Mouse (Mus musculus): Measurements from ENCODE around the gene Kif5a.
A peak's percentile ranks its signal among the peaks of the same experiment; 100 is the strongest.
"Not testable (repeated sequence)": the region's sequence is repeated elsewhere in the genome, so short reads cannot be mapped to it uniquely, and the experiment has no call there.

Kif5a gene

GRCm38 (mm10) chr10:127213704-127214421 is 49.3 kb downstream of the Kif5a start:
- no peak for DNase-seq (ENCODE audit: low spot score)

DNA sequence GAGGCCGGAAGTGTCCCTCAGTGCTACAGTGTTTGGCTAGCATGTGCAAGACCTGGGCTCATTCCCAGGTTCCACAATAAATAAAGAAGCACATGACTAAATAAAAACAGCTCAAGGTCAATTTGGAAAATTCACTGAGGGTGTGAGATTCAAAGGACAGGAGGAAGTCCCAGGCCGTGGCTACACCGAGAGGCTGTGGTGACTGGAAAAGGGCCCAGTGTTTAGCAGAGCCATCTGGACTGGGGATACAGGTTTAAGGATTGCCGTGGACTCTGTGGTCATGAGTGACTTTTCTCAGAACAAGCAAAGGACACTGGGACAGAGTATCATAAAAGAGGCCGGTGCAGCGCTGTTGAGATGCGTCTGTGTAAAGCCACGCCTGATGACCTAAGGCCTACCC is 49.9 kb downstream of the Kif5a start:
- DNase-seq (ENCODE audit: low spot score), result no peak

DNA sequence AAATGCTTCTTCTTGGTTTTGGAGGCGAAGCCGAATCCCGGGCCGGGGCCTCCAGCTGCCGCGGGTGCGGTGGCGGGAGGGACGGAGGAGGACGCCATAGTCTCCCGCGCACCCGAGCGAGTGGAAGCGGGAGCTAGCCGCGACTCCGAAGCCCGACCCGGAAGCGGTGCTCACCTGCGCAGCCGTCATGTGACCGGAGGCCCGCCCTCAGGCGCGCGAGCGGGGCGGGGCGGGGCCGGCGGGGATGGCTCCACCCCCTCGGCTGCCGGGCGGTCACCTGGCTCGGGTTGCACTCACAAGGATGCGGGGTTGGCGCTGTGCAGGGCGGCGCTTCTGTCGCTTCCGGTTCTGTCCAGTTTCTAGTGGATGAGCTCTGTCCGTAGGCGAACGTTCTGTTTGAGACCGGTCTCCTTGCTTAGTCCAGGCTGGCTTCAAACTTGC is 51.7 kb downstream of the Kif5a start, which contains the start of gene Pip4k2c:
TSS of gene Pip4k2c (minus strand) at position 172 of the 441 bp plus-strand sequence.
- DNase-seq (ENCODE audit: low spot score), result peak; percentile 89

DNA sequence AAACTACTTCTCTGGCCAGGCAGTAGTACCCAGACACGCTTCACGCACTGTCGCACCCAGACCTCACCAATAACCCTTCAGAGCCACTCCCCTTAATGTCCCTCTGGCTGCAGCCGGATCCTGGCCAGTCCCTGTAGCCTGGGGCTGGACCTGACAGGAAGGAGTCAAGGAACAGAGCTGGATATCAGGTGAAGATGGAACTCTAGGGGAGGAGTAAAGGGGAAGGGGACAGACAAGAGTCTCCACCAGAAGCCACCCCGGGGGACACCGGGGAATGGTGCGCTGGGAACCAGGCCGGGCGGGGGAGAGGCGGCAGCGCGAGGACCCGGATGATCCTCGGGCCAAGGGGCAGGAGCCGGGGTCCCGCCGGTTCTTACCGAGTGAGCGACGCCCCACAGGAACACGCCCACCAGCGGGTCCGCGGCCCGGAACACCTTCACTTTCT is 52.2 kb downstream of the Kif5a start:
- DNase-seq (ENCODE audit: low spot score), result peak; percentile 54

- no peak for DNase-seq (ENCODE audit: low spot score)
Measured at GRCm38 (mm10) chr10:127209928-127210570, 53.1 kb downstream of the Kif5a start.

GRCm38 (mm10) chr10:127208921-127209320 is 54.2 kb downstream of the Kif5a start:
- DNase-seq (ENCODE audit: low spot score), result no peak

- no peak for DNase-seq (ENCODE audit: low spot score)
Measured at GRCm38 (mm10) chr10:127205373-127205772, 57.8 kb downstream of the Kif5a start.

- DNase-seq (ENCODE audit: low spot score), result no peak
Measured at GRCm38 (mm10) chr10:127204589-127204988, 58.6 kb downstream of the Kif5a start.

DNA sequence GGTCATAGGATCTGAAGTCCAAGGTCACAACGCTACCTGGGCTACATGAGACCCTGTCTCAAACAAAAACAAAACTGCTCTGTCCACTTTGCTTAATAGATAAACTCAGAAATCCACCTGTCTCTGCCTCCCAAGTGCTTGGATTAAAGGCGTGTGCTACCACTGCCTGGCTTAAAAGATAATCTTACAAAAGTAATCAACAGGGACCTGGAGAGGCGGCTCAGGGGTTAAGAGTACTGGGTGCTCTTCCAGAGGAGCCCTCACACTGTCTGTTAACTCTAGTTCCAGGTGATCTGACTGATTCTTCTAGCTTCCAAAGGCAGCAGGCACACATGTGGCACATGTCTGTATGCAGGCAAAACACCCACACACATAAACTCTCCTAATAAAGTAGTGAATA is 60.0 kb downstream of the Kif5a start:
- DNase-seq (ENCODE audit: low spot score), result no peak

GRCm38 (mm10) chr10:127200279-127200678 is 62.9 kb downstream of the Kif5a start:
- DNase-seq (ENCODE audit: low spot score), result no peak

- no peak for DNase-seq (ENCODE audit: low spot score)
Measured at GRCm38 (mm10) chr10:127199474-127199873, 63.7 kb downstream of the Kif5a start.

- DNase-seq (ENCODE audit: low spot score), result no peak
Measured at GRCm38 (mm10) chr10:127199068-127199467, 64.1 kb downstream of the Kif5a start.

- no peak for DNase-seq (ENCODE audit: low spot score)
Measured at GRCm38 (mm10) chr10:127198492-127198891, 64.7 kb downstream of the Kif5a start.

- no peak for DNase-seq (ENCODE audit: low spot score)
Measured at GRCm38 (mm10) chr10:127197505-127198110, 65.5 kb downstream of the Kif5a start.

- no peak for DNase-seq (ENCODE audit: low spot score)
Measured at GRCm38 (mm10) chr10:127197104-127197503, 66.0 kb downstream of the Kif5a start.

- peak; percentile 78 for DNase-seq (ENCODE audit: low spot score)
Measured at GRCm38 (mm10) chr10:127196392-127196791, 66.8 kb downstream of the Kif5a start.

DNA sequence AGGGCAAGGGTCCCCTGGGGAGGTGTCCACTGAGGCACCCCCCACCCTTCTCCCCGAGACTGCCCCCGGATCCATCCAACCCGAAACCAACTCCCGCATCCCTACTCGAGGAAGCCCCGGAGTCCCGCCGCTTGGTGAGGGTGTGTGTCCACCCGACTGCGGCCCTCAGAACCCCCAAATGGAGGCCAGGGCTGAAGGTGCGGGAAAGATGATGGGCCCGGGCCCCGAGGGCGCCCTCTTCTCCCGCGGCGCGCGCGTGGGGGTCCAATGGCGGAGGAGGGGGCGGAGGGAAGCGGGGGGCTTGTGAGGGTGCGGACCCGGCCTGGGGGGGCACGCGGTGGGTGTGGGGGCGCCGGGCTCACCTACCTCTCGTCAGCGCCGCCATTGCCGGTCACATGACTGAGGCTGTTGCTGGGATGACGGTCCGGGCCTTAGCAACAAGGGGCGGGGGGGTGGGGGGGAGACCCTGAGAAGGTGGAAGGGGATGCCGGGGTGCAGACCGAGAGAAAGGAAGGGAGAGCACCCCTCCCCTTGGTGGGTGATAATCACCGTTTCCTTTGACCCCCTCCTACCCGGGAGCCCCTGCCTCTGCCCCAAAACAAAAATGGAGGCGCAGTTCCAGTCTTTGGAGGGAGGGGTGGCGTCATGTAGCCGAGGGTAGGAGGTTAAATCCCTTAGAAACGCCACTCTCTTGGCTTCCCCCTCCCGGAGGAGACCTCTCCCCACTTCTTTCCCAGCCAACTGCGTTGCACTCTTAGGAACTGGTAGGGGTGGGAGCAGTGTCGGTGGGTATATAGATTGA is 67.6 kb downstream of the Kif5a start, which contains the start of gene Dtx3:
TSS of gene Dtx3 (minus strand) at position 401 of the 802 bp plus-strand sequence.
- DNase-seq (ENCODE audit: low spot score), result peak; percentile 68

DNA sequence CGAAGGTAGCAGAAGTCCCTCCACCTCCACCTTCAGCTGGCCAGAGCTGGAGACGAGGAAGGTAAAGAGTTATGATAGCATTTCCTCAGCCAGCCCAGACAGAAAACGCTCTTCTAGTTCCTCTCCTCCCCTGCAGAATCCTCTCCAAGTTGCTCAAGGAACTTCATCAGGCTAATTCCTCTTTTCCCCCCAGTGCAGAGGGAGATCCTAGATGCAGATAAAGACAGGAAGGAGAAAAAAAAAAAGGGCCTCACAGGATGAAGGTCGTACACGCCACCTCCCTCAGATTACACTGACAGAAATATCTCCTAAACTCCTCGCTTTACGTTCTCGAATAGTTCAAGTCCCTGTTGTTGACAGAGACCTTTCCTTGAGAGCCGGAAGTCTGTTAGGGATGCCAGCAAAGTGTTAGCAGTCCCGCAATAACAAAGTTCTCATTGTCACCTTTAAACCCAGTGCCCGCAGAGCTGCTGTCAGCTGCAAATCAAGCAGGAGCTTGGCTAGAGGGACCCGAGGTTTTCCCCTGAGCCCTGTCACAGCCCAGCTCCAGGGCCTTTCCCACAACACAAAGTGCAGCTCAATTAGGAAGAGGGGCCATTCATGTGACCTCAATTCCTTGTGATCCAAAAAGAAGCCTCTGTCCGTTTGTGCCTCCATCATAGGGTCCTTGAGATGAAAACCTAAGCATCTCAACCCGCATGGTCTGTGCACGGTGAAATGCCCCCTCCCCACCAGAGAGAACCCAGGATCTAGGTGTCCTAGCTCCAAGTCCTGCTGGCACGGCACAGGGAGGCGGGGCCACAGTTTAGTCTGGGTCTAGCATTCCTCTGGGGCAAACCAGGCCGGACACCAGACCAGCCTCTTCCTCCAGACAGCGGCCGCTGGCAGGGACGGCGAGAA is 68.5 kb downstream of the Kif5a start:
- peak; percentile 69 for DNase-seq (ENCODE audit: low spot score)

DNA sequence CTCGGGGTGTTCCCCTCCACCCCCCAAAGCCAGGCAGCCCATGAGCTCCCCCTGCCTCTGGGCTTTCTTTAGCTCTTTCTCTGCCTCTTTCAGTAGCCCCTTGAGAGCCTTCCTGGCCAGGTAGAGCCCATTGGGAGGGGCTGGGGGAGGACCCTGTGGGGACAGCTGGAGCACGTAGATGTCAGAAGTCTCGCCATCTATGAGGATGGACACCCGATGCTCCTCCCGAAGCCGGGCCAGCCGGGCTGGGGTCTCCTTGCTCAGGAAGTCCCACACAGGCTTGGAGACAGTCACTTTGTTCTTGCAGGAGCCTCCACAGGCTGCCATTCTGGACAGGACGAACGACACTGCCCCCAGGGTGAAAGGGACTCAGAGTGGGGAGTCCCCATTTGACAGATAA is 70.1 kb downstream of the Kif5a start:
- DNase-seq (ENCODE audit: low spot score), result no peak

GRCm38 (mm10) chr10:127192057-127192328 is 71.2 kb downstream of the Kif5a start:
- not testable (repeated sequence) for DNase-seq (ENCODE audit: low spot score)

Data from embryo, embryonic 10.5 days (tissue).